In the genomic region with DNA sequence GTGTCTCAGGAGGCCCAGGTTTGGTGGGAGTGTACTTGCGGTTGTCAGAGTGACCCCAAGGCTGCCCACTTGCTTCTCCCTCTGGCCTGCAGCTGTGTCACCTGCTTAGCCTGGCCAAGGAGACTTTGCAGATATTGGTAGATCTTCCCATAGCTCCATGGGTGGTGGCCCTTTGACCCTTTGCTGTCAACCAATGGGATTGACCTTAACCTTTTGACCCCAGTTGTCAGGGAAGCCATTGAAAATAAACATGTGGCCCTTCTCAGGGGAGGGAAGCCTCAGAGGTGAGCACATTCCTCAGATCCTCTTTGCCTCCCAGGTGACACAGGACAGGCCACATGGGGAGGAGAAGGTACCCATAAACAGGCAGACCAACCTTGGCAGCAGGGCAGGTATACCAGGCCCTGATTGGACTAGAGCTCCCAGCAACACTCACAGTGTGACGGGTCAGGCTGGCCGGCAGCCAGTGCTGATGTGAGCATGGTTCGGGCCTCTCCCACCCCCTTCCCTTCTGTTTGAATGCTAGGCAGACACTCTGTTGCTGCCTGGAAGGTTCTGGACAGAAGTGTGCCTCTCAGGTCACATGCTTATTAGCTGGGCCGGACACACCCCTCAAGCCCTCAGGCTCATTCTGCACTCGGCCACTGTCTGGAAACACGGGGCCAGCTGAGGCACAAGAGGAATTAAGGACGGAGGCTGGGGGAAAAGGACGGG, we compare ENCODE assay signal across 10 mouse cellular contexts. TPM values are rescaled to one million over a fixed set of nuclear protein-coding genes. Genes with fewer than 3 reads are reported as not detected.
DNase-seq lines count a peak whose midpoint lies in the region; ATAC-seq and TF ChIP-seq lines count a peak whose summit lies in the region.
"Had no signal": no experiment of that assay in that cellular context is flagged by ENCODE, and none has a peak within 500 bp of the region (broad histone marks: within the 10 kb centered on the region; RNA-seq: fewer than 3 reads in every experiment).

No protein-coding gene starts in this region.

- H3K9ac ChIP-seq in lung, embryonic 16.5 days (ENCODE audit: low read length) = no peak overlapping the region
- H3K9ac ChIP-seq: embryonic facial prominence, embryonic 15.5 days; neural tube, embryonic 13.5 days had no signal

- ATAC-seq in lung, embryonic 16.5 days (ENCODE audit: low read depth) = 0 out of 2 replicates have a peak, but pooled peaks have one; percentile 13
- no peak for ATAC-seq in megakaryocyte, adult 5-6 weeks (ENCODE audit: poor library complexity, severe bottlenecking)

- no peaks in the 10 kb centered on the region for H3K36me3 ChIP-seq in lung, embryonic 16.5 days (ENCODE audit: control insufficient read depth, insufficient read depth, low read length)
- no peaks in the 10 kb centered on the region for H3K36me3 ChIP-seq in kidney, adult 2 months (ENCODE audit: control insufficient read depth, insufficient read depth, low read length)
- H3K36me3 ChIP-seq: embryonic facial prominence, embryonic 15.5 days; neural tube, embryonic 13.5 days had no signal

- H3K4me2 ChIP-seq in lung, embryonic 16.5 days (ENCODE audit: low read depth, low read length) = no peak overlapping the region
- H3K4me2 ChIP-seq: embryonic facial prominence, embryonic 15.5 days; neural tube, embryonic 13.5 days had no signal

- no peak for TF ChIP-seq CTCF in lung, adult 2 months (IDR thresholded peaks at IDR 0.05; ENCODE audit: insufficient read depth, low read length)
- no peak for TF ChIP-seq CTCF in kidney, adult 2 months (conservative IDR thresholded peaks at IDR 0.05; ENCODE audit: insufficient read depth, insufficient read length, low read depth, low read length)

- 32% methylated on average over 9 of the region's 9 CpGs for WGBS in lung, embryonic 16.5 days
- WGBS in lung, adult 2 months = 49% methylated on average over 9 of the region's 9 CpGs
- 39% methylated on average over 9 of the region's 9 CpGs for WGBS in kidney, adult 2 months

- no peaks in the 10 kb centered on the region for H3K27me3 ChIP-seq in lung, embryonic 16.5 days (ENCODE audit: control insufficient read depth, insufficient read depth, low read depth, low read length)
- no peaks in the 10 kb centered on the region for H3K27me3 ChIP-seq in kidney, adult 2 months (replicated peaks; ENCODE audit: control insufficient read depth, insufficient read depth, low read length)
- H3K27me3 ChIP-seq: embryonic facial prominence, embryonic 15.5 days; neural tube, embryonic 13.5 days had no signal

- no peak overlapping the region for H3K27ac ChIP-seq in lung, embryonic 16.5 days (ENCODE audit: low read length)
- H3K27ac ChIP-seq in kidney, adult 2 months (ENCODE audit: insufficient read depth, low read depth, low read length) = no peak overlapping the region; the same call in 1 of the 2 replicates
- H3K27ac ChIP-seq: embryonic facial prominence, embryonic 15.5 days; neural tube, embryonic 13.5 days had no signal

- no peak for TF ChIP-seq POLR2A in lung, adult 2 months (IDR thresholded peaks at IDR 0.05; ENCODE audit: borderline replicate concordance, extremely low read depth, low read depth, low read length)
- TF ChIP-seq POLR2A in kidney, adult 2 months (IDR thresholded peaks at IDR 0.05; ENCODE audit: low read depth, low read length) = no peak

- no peaks in the 10 kb centered on the region for H3K9me3 ChIP-seq in lung, embryonic 16.5 days (ENCODE audit: control insufficient read depth, low read length)
- H3K9me3 ChIP-seq: embryonic facial prominence, embryonic 15.5 days; neural tube, embryonic 13.5 days had no signal

- no peak overlapping the region for H3K4me3 ChIP-seq in lung, embryonic 16.5 days (ENCODE audit: low read length)
- H3K4me3 ChIP-seq in lung, adult 2 months (replicated peaks; ENCODE audit: extremely low read depth, low read depth, low read length) = no peak overlapping the region
- no peak overlapping the region for H3K4me3 ChIP-seq in kidney, adult 2 months (ENCODE audit: insufficient read depth, low read depth, low read length)
- H3K4me3 ChIP-seq: embryonic facial prominence, embryonic 15.5 days; neural tube, embryonic 13.5 days had no signal

- peak; percentile 63 for DNase-seq in cerebellum, adult 18-20 months
- DNase-seq in cerebellum, adult 11 months = no peak
- DNase-seq in lung, adult 2 months = no peak
- DNase-seq in kidney, adult 2 months = peak; percentile 90
- DNase-seq in retina, postnatal 1 day = peak; percentile 59
- no peak for DNase-seq in layer of hippocampus, postnatal 36 days

- H3K4me1 ChIP-seq in lung, embryonic 16.5 days (replicated peaks; ENCODE audit: control insufficient read depth, insufficient read depth, low read length) = peaks cover 5% of the 10 kb centered on the region; the same call in 1 of the 2 replicates
- H3K4me1 ChIP-seq in lung, adult 2 months (ENCODE audit: control insufficient read depth, insufficient read depth, low read length) = 0 out of 2 replicates have a peak, but pooled peaks cover 2% of the 10 kb centered on the region
- H3K4me1 ChIP-seq in kidney, adult 2 months (ENCODE audit: control insufficient read depth, insufficient read depth, low read length) = peaks cover 6% of the 10 kb centered on the region; the same call in 1 of the 2 replicates

RNA-seq across cellular contexts. Expression of a gene that starts 17.4 kb away (rescaled TPM):
- 2.0 and 2.2 TPM in 2 replicates for polyA plus RNA-seq in lung, embryonic 16.5 days (2015; fragmentation: Nextera tagmentation; extraction: Ambion mirVana)
- 28.9 and 38.7 TPM in 2 replicates for polyA plus RNA-seq in lung, adult 2 months (2012; rRNA removed)
- polyA plus RNA-seq in kidney, adult 2 months (2012; rRNA removed) = 5.1 and 6.8 TPM in 2 replicates
- total RNA-seq in layer of hippocampus, postnatal 36 days (2021) = 100 to 1,000 TPM; 213 to 224 TPM
- 3.4 and 5.7 TPM in 2 replicates for total RNA-seq in megakaryocyte, adult 5-6 weeks (2015)
- total RNA-seq in megakaryocyte, adult 5-6 weeks (2017) = 4.4 and 5.2 TPM in 2 replicates

RNA-seq across cellular contexts. Expression of a gene that starts 57.0 kb away (rescaled TPM):
- polyA plus RNA-seq in lung, embryonic 16.5 days (2015; fragmentation: Nextera tagmentation; extraction: Ambion mirVana) = 15.3 and 16.4 TPM in 2 replicates
- polyA plus RNA-seq in lung, adult 2 months (2012; rRNA removed) = 8.5 and 9.2 TPM in 2 replicates
- polyA plus RNA-seq in kidney, adult 2 months (2012; rRNA removed) = 5.8 and 6.8 TPM in 2 replicates
- 10 to 100 TPM; 28.7 to 33.0 TPM for total RNA-seq in layer of hippocampus, postnatal 36 days (2021)
- 5.2 and 5.8 TPM in 2 replicates for total RNA-seq in megakaryocyte, adult 5-6 weeks (2015)
- 9.3 and 16.3 TPM in 2 replicates for total RNA-seq in megakaryocyte, adult 5-6 weeks (2017)

Comparison
In these comparisons a context has a peak if more than half of its experiments do, and no peak if none do; other contexts are left out.
1. DNase-seq: peak in cerebellum, adult 18-20 months (2 of 2), kidney, adult 2 months (single experiment) and retina, postnatal 1 day (single experiment); none in cerebellum, adult 11 months (single experiment), lung, adult 2 months (single experiment) and layer of hippocampus, postnatal 36 days (0 of 2).